In genomic region chr2:73877891-73878290, GRCm38 (mm10) we compare ENCODE assay signal across 33 mouse cellular contexts.
"Had no signal": no experiment of that assay in that cellular context is flagged by ENCODE, and none has a peak within 500 bp of the region (broad histone marks: within the 10 kb centered on the region; RNA-seq: fewer than 3 reads in every experiment).

No protein-coding gene starts in this region.

- H3K36me3 ChIP-seq: intestine, embryonic 15.5 days had no signal

- H3K9ac ChIP-seq: heart, embryonic 12.5 days; heart, embryonic 13.5 days; heart, embryonic 15.5 days; hindbrain, embryonic 12.5 days; hindbrain, embryonic 13.5 days; hindbrain, embryonic 14.5 days; hindbrain, embryonic 15.5 days; intestine, embryonic 15.5 days; kidney, embryonic 15.5 days had no signal

- H3K9me3 ChIP-seq: heart, embryonic 12.5 days; heart, embryonic 13.5 days; heart, embryonic 15.5 days; hindbrain, embryonic 10.5 days; hindbrain, embryonic 12.5 days; hindbrain, embryonic 13.5 days; hindbrain, embryonic 15.5 days; intestine, embryonic 15.5 days; kidney, embryonic 15.5 days had no signal

- H3K27ac ChIP-seq: heart, embryonic 13.5 days; heart, embryonic 15.5 days; hindbrain, embryonic 10.5 days; hindbrain, embryonic 12.5 days; hindbrain, embryonic 13.5 days; hindbrain, embryonic 14.5 days; hindbrain, embryonic 15.5 days; hindbrain, postnatal 0 days; intestine, embryonic 15.5 days; kidney, embryonic 15.5 days; kidney, postnatal 0 days; layer of hippocampus, adult 2 months; left cerebral cortex, adult 2 months had no signal

- DNase-seq: heart, postnatal 10 days; heart, postnatal 14 days; heart, postnatal 36 days; kidney, adult 11 months; kidney, adult 18-20 months; kidney, adult 2 months; kidney, adult 8-10 months; kidney, adult 9 months; kidney, postnatal 10 days; kidney, postnatal 14 days; kidney, postnatal 25 days; kidney, postnatal 36 days; kidney, postnatal 4 days; layer of hippocampus, adult 9-11 months; layer of hippocampus, postnatal 36 days had no signal

- H3K4me3 ChIP-seq: heart, embryonic 12.5 days; heart, embryonic 13.5 days; heart, embryonic 15.5 days; hindbrain, embryonic 10.5 days; hindbrain, embryonic 12.5 days; hindbrain, embryonic 13.5 days; hindbrain, embryonic 15.5 days; intestine, embryonic 15.5 days; kidney, embryonic 15.5 days; layer of hippocampus, adult 2 months; left cerebral cortex, adult 2 months had no signal

- ATAC-seq: hindbrain, embryonic 16.5 days; hindbrain, postnatal 0 days; inflammation-experienced regulatory T-cells, adult 6 months; intestine, embryonic 15.5 days; intestine, embryonic 16.5 days; intestine, postnatal 0 days had no signal

- H3K4me1 ChIP-seq: hindbrain, embryonic 10.5 days; hindbrain, embryonic 12.5 days; hindbrain, embryonic 15.5 days; intestine, embryonic 15.5 days; kidney, embryonic 15.5 days had no signal

- H3K4me2 ChIP-seq: heart, embryonic 12.5 days; heart, embryonic 13.5 days; heart, embryonic 15.5 days; hindbrain, embryonic 12.5 days; hindbrain, embryonic 13.5 days; hindbrain, embryonic 14.5 days; hindbrain, embryonic 15.5 days; intestine, embryonic 15.5 days; kidney, embryonic 15.5 days had no signal

- H3K27me3 ChIP-seq: heart, embryonic 12.5 days; heart, embryonic 13.5 days; heart, embryonic 15.5 days; hindbrain, embryonic 12.5 days; hindbrain, embryonic 13.5 days; hindbrain, embryonic 15.5 days; intestine, embryonic 15.5 days; kidney, embryonic 15.5 days had no signal
